Comparison of ENCODE assay signal across 37 mouse cellular contexts in genomic region chr19:5356080-5356479, GRCm38 (mm10). TPM values are rescaled to one million over a fixed set of nuclear protein-coding genes. Genes with fewer than 3 reads are reported as not detected.
A peak's percentile ranks its signal among the peaks of the same experiment; 100 is the strongest.
DNase-seq lines count a peak whose midpoint lies in the region; ATAC-seq lines count a peak whose summit lies in the region.
"Had no signal": no experiment of that assay in that cellular context is flagged by ENCODE, and none has a peak within 500 bp of the region (broad histone marks: within the 10 kb centered on the region; RNA-seq: fewer than 3 reads in every experiment).

No protein-coding gene starts in this region.

- no peaks in the 10 kb centered on the region for H3K9me3 ChIP-seq in intestine, embryonic 16.5 days (ENCODE audit: control insufficient read depth, low read length)
- H3K9me3 ChIP-seq in heart, embryonic 11.5 days (replicated peaks; ENCODE audit: control insufficient read depth, low read length) = no peaks in the 10 kb centered on the region
- H3K9me3 ChIP-seq: heart, embryonic 13.5 days; stomach, embryonic 15.5 days had no signal

- H3K4me2 ChIP-seq in intestine, embryonic 16.5 days (ENCODE audit: low read depth, low read length) = no peak overlapping the region
- no peak overlapping the region for H3K4me2 ChIP-seq in heart, embryonic 11.5 days
- H3K4me2 ChIP-seq: heart, embryonic 13.5 days; hindbrain, embryonic 14.5 days; stomach, embryonic 15.5 days had no signal

- ATAC-seq in intestine, embryonic 16.5 days = peak; percentile 79
- no peak for ATAC-seq in heart, embryonic 11.5 days (replicated peaks; ENCODE audit: insufficient number of reproducible peaks, low FRiP score, low TSS enrichment)
- ATAC-seq: forebrain, embryonic 16.5 days; inflammation-experienced regulatory T-cells, adult 6 months; midbrain, embryonic 16.5 days; Patski had no signal

- peak; percentile 19 for DNase-seq in retina, postnatal 1 day
- DNase-seq in retina, embryonic 14.5 days (ENCODE audit: low spot score) = no peak
- DNase-seq in ZHBTc4 (ENCODE audit: low read depth, low spot score) = peak; percentile 63
- no peak for DNase-seq in spleen, adult 12 weeks (ENCODE audit: low spot score)
- DNase-seq in layer of hippocampus, adult 9-10 months (ENCODE audit: low spot score) = no peak
- DNase-seq: adrenal gland, postnatal 25 days; cerebellum, adult 2 months; cerebellum, postnatal 25 days; gastrocnemius, postnatal 36 days; heart, adult 2 months; heart, postnatal 10 days; layer of hippocampus, adult 9-11 months; liver; lung, adult 2 months; lung, postnatal 10 days; right cerebral cortex, postnatal 4 days had no signal

- WGBS in intestine, embryonic 16.5 days = no CpG with 5 or more reads among the region's 1 CpGs
- no CpG with 5 or more reads among the region's 1 CpGs for WGBS in heart, embryonic 11.5 days (ENCODE audit: insufficient replicate concordance)

- H3K4me1 ChIP-seq in intestine, embryonic 16.5 days (ENCODE audit: control insufficient read depth, insufficient read depth, low read length) = 0 out of 2 replicates have a peak, but pooled peaks cover 7% of the 10 kb centered on the region
- H3K4me1 ChIP-seq in heart, embryonic 11.5 days (ENCODE audit: control insufficient read depth, insufficient read depth, low read length) = no peaks in the 10 kb centered on the region
- H3K4me1 ChIP-seq: stomach, embryonic 15.5 days had no signal

- no peak overlapping the region for H3K4me3 ChIP-seq in intestine, embryonic 16.5 days (ENCODE audit: low read length)
- H3K4me3 ChIP-seq in heart, embryonic 11.5 days (ENCODE audit: low read depth, low read length) = no peak overlapping the region
- H3K4me3 ChIP-seq: erythroblast, embryonic 14.5 days; gastrocnemius, adult 2 months; heart, adult 2 months; heart, embryonic 13.5 days; stomach, embryonic 15.5 days had no signal

- no peaks in the 10 kb centered on the region for H3K27me3 ChIP-seq in intestine, embryonic 16.5 days (replicated peaks; ENCODE audit: control insufficient read depth, insufficient read depth, low read length)
- no peaks in the 10 kb centered on the region for H3K27me3 ChIP-seq in heart, embryonic 11.5 days (ENCODE audit: control insufficient read depth, insufficient read depth, low read length)
- H3K27me3 ChIP-seq: heart, embryonic 13.5 days; Patski; stomach, embryonic 15.5 days had no signal

- H3K27ac ChIP-seq in intestine, embryonic 16.5 days (ENCODE audit: low read length) = peak overlapping the region; percentile 35; the same call in 1 of the 2 replicates
- H3K27ac ChIP-seq in heart, embryonic 11.5 days (ENCODE audit: low read depth, low read length) = no peak overlapping the region
- H3K27ac ChIP-seq: gastrocnemius, adult 2 months; heart, adult 2 months; heart, embryonic 13.5 days; hindbrain, embryonic 14.5 days; liver, embryonic 14.5 days; macrophage; stomach, embryonic 15.5 days had no signal

- no peak overlapping the region for H3K9ac ChIP-seq in intestine, embryonic 16.5 days (ENCODE audit: low read depth, low read length)
- H3K9ac ChIP-seq in heart, embryonic 11.5 days (ENCODE audit: low read depth, low read length) = no peak overlapping the region
- H3K9ac ChIP-seq: heart, embryonic 13.5 days; hindbrain, embryonic 14.5 days; liver, embryonic 14.5 days; stomach, embryonic 15.5 days had no signal

- H3K36me3 ChIP-seq in intestine, embryonic 16.5 days (ENCODE audit: control insufficient read depth, insufficient read depth, low read length) = no peaks in the 10 kb centered on the region
- no peaks in the 10 kb centered on the region for H3K36me3 ChIP-seq in heart, embryonic 11.5 days (ENCODE audit: control insufficient read depth, insufficient read depth, low read length)
- H3K36me3 ChIP-seq: heart, embryonic 13.5 days; stomach, embryonic 15.5 days had no signal

RNA-seq across cellular contexts. Expression of gene Cst6, which starts 6.7 kb away (rescaled TPM):
- 33.1 and 50.6 TPM in 2 replicates for polyA plus RNA-seq in intestine, embryonic 16.5 days (2015; fragmentation: Nextera tagmentation; extraction: Ambion mirVana)
- 0.60 and 0.84 TPM in 2 replicates for polyA plus RNA-seq in heart, embryonic 11.5 days (2014; fragmentation: Nextera tagmentation; extraction: Ambion mirVana)
- polyA plus RNA-seq: erythroblast, embryonic 14.5 days; kidney, embryonic 16.5 days had no signal

RNA-seq across cellular contexts. Expression of gene Eif1ad, which starts 10.5 kb away (rescaled TPM):
- 60.1 and 62.7 TPM in 2 replicates for polyA plus RNA-seq in intestine, embryonic 16.5 days (2015; fragmentation: Nextera tagmentation; extraction: Ambion mirVana)
- 45.3 and 49.4 TPM in 2 replicates for polyA plus RNA-seq in heart, embryonic 11.5 days (2014; fragmentation: Nextera tagmentation; extraction: Ambion mirVana)

RNA-seq across cellular contexts. Expression of gene Banf1, which starts 10.9 kb away (rescaled TPM):
- polyA plus RNA-seq in intestine, embryonic 16.5 days (2015; fragmentation: Nextera tagmentation; extraction: Ambion mirVana) = 421 and 489 TPM in 2 replicates
- 443 and 453 TPM in 2 replicates for polyA plus RNA-seq in heart, embryonic 11.5 days (2014; fragmentation: Nextera tagmentation; extraction: Ambion mirVana)

RNA-seq across cellular contexts. Expression of gene Catsper1, which starts 20.5 kb away (rescaled TPM):
- not detected in 2 replicates for polyA plus RNA-seq in intestine, embryonic 16.5 days (2015; fragmentation: Nextera tagmentation; extraction: Ambion mirVana)
- not detected in 2 replicates for polyA plus RNA-seq in heart, embryonic 11.5 days (2014; fragmentation: Nextera tagmentation; extraction: Ambion mirVana)
- polyA plus RNA-seq: brain, embryonic 14.5 days; C2C12; cerebellum, adult 2 months; embryonic facial prominence, embryonic 14.5 days; erythroblast, embryonic 14.5 days; forebrain, embryonic 11.5 days; forebrain, embryonic 16.5 days; heart, embryonic 13.5 days; hindbrain, embryonic 14.5 days; inflammation-experienced regulatory T-cells, adult 6 months; kidney, embryonic 16.5 days; large intestine, adult 2 months; limb, embryonic 11.5 days; liver, embryonic 14.5 days; lung, adult 2 months; macrophage; midbrain, embryonic 16.5 days; neural tube, embryonic 11.5 days; Patski; stomach, embryonic 15.5 days had no signal

RNA-seq across cellular contexts. Expression of gene Sart1, which starts 32.4 kb away (rescaled TPM):
- polyA plus RNA-seq in intestine, embryonic 16.5 days (2015; fragmentation: Nextera tagmentation; extraction: Ambion mirVana) = 60.2 and 65.6 TPM in 2 replicates
- polyA plus RNA-seq in heart, embryonic 11.5 days (2014; fragmentation: Nextera tagmentation; extraction: Ambion mirVana) = 39.0 and 44.5 TPM in 2 replicates

Comparison
In these comparisons a context has a peak if more than half of its experiments do, and no peak if none do; other contexts are left out.
1. DNase-seq: peak in retina, postnatal 1 day (single experiment) and ZHBTc4 (single experiment); none in retina, embryonic 14.5 days (single experiment), spleen, adult 12 weeks (single experiment) and layer of hippocampus, adult 9-10 months (single experiment).
2. RNA of gene Cst6, which starts 6.7 kb away (polyA plus RNA-seq): 33.1 to 50.6 TPM in intestine, embryonic 16.5 days; 0.60 to 0.84 TPM in heart, embryonic 11.5 days; every median in the first group is over 10 times any median in the second.